Mouse (Mus musculus) left cerebral cortex, adult 8-10 months (tissue): ENCODE results near the gene Slc7a5. TPM values are rescaled to one million over a fixed set of nuclear protein-coding genes. Genes with fewer than 3 reads are reported as not detected.

Source experiments
- DNase-seq, 2 experiments: peaks; one replicate each; pipeline ENCODE4 v3.0.0; 2022; ENCODE audit warnings: low spot score in 2 of 2
- total RNA-seq, 4 experiments: library from RNA; stranded (reverse); gene quantifications; 2 replicates each; pipeline ENCODE4 v1.2.4; 2022

Gene Slc7a5
- total RNA-seq, 4 experiments from 2014 or later: 57.0 to 73.5 (median 61.5) TPM

- DNase-seq: no peak
Observed at GRCm38 (mm10) chr8:121884181-121884580, 23.3 kb downstream of the Slc7a5 start.

- DNase-seq: no peak
Observed at GRCm38 (mm10) chr8:121881921-121882320, 25.6 kb downstream of the Slc7a5 start.

- DNase-seq: no peak
Observed at GRCm38 (mm10) chr8:121880818-121881217, 26.7 kb downstream of the Slc7a5 start.

- DNase-seq: no peak
Observed at GRCm38 (mm10) chr8:121879712-121880111, 27.8 kb downstream of the Slc7a5 start.

GRCm38 (mm10) chr8:121877828-121878480 is 29.5 kb downstream of the Slc7a5 start:
- DNase-seq: no peak

GRCm38 (mm10) chr8:121877212-121877611 is 30.3 kb downstream of the Slc7a5 start:
- DNase-seq: no peak

GRCm38 (mm10) chr8:121875517-121875916 is 32.0 kb downstream of the Slc7a5 start:
- no peak for DNase-seq

GRCm38 (mm10) chr8:121875045-121875444 is 32.4 kb downstream of the Slc7a5 start:
- DNase-seq: no peak

- no peak for DNase-seq
Observed at GRCm38 (mm10) chr8:121874031-121874430, 33.5 kb downstream of the Slc7a5 start.

GRCm38 (mm10) chr8:121871833-121872440 is 35.6 kb downstream of the Slc7a5 start:
- no peak for DNase-seq

GRCm38 (mm10) chr8:121870190-121870589 is 37.3 kb downstream of the Slc7a5 start:
- DNase-seq: no peak

- DNase-seq: no peak
Observed at GRCm38 (mm10) chr8:121868896-121869295, 38.6 kb downstream of the Slc7a5 start.

GRCm38 (mm10) chr8:121868196-121868595 is 39.3 kb downstream of the Slc7a5 start:
- DNase-seq: no peak

GRCm38 (mm10) chr8:121865356-121865755 is 42.1 kb downstream of the Slc7a5 start:
- no peak for DNase-seq

GRCm38 (mm10) chr8:121861806-121862548 is 45.5 kb downstream of the Slc7a5 start:
- no peak for DNase-seq

GRCm38 (mm10) chr8:121861276-121861675 is 46.2 kb downstream of the Slc7a5 start:
- DNase-seq: no peak

GRCm38 (mm10) chr8:121857747-121858146 is 49.7 kb downstream of the Slc7a5 start:
- DNase-seq: no peak

GRCm38 (mm10) chr8:121857331-121857730 is 50.2 kb downstream of the Slc7a5 start:
- no peak for DNase-seq

- DNase-seq: no peak
Observed at GRCm38 (mm10) chr8:121856071-121856746, 51.3 kb downstream of the Slc7a5 start.

- DNase-seq: no peak
Observed at GRCm38 (mm10) chr8:121853586-121853985, 53.9 kb downstream of the Slc7a5 start.

- DNase-seq: no peak
Observed at GRCm38 (mm10) chr8:121852464-121852863, 55.0 kb downstream of the Slc7a5 start.

GRCm38 (mm10) chr8:121851716-121852115 is 55.8 kb downstream of the Slc7a5 start:
- DNase-seq: no peak
